Mouse (Mus musculus): ENCODE data around the gene Pcbp1. TPM values are rescaled to one million over a fixed set of nuclear protein-coding genes. Genes with fewer than 3 reads are reported as not detected.
"Not testable (repeated sequence)": the region's sequence is repeated elsewhere in the genome, so short reads cannot be mapped to it uniquely, and the experiment has no call there.

The Pcbp1 gene
- polyA plus RNA-seq (2015; fragmentation: Nextera tagmentation; extraction: Ambion mirVana) = 313 and 337 TPM in 2 replicates

DNA sequence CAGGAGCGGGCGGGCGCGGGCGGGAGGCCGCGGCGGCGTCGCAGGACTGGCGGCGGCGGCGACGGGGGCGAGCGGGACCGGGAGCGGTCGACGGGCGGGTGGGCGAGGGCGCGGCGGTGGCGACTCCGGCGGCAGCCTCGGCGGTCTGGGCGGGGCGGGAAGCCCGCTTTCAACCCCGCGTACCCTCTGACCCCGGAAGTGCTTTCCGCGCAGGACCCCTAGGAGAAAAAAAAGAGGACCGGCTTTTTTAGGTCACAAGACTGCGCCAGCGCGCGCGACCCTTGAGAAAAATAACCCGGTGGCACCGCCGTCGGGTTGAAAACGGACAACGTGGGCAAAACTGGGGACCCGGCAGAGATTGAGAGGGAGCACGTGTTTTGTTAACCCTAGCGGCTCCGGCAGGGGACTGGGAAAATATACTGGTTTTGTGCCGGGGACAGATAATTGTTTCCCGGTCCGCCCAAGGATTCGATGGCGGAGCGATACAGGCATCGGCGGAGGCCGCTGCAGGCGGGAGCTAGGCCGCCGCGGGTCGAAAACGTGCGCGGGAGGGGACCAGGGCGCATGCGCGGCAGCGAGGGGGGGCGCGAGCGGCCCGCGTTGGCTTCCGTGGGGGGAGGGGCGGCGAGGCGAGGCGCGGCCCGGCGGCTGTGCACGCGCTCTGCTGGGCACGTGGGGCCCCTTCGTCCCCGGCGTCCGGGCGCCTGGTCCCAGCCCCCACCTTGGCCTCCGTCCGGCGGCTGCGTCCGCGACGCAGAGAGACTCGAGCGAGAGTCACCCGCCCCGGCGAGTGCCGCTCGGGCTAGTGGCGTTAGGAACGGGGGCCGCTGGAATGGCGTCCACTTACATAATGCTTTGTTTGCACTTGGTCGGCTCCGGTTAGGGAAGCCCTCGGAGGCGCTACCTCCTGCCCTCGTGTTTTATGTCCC lies at the start of gene Pcbp1:
Gene Pcbp1 (minus strand): TSS at position 290 of the 929 bp plus-strand sequence.
- ATAC-seq (replicated peaks; ENCODE audit: insufficient number of reproducible peaks, insufficient read depth, low FRiP score, low read depth) = peak; percentile 89

DNA sequence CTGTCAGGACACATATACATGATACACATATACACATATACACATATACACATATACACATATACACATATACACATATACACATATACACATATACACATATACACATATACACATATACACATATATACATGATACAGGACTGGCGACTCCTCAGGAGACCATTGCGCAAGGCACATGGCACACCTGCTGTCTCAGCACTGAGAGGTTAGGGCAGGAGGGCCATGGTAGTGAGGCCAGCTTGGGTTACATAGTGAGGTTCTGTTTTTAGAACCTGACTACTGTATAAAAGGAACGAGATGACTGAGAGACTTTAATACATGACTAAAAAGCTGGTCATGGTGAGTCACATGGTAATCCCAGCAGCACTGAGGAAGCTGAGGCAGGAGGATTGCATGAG lies 48.4 kb upstream of the Pcbp1 start:
- Histone ChIP-seq H3K9me3 (replicated peaks) (no peaks in the 10 kb centered on the region), H3K9ac (no peak overlapping the region), H3K27ac (no peak overlapping the region), H3K4me2 (no peak overlapping the region), H3K4me3 (no peak overlapping the region), H3K27me3 (no peaks in the 10 kb centered on the region), H3K4me1 (replicated peaks) (peaks cover 27% of the 10 kb centered on the region), H3K36me3 (no peaks in the 10 kb centered on the region)
- no peak for ATAC-seq (replicated peaks; ENCODE audit: insufficient number of reproducible peaks, insufficient read depth, low FRiP score, low read depth)
- WGBS = 81% methylated on average over 3 of the region's 3 CpGs

More for the DNA sequence above, at the start of gene Pcbp1:
- H3K4me2 ChIP-seq = peak within 1 kb of the TSS; percentile 71
- peak within 1 kb of the TSS; percentile 97 for H3K9ac ChIP-seq
- no peaks in the 10 kb centered on the region for H3K9me3 ChIP-seq (replicated peaks)
- peaks cover 25% of the 10 kb centered on the region for H3K4me1 ChIP-seq (replicated peaks)
- under 1% methylated on average over 105 of the region's 120 CpGs for WGBS
- H3K36me3 ChIP-seq = 0 out of 2 replicates have a peak, but pooled peaks cover 4% of the 10 kb centered on the region
- H3K27me3 ChIP-seq = no peaks in the 10 kb centered on the region
- peak within 1 kb of the TSS; percentile 74 for H3K4me3 ChIP-seq
- H3K27ac ChIP-seq = peak within 1 kb of the TSS; percentile 99

DNA sequence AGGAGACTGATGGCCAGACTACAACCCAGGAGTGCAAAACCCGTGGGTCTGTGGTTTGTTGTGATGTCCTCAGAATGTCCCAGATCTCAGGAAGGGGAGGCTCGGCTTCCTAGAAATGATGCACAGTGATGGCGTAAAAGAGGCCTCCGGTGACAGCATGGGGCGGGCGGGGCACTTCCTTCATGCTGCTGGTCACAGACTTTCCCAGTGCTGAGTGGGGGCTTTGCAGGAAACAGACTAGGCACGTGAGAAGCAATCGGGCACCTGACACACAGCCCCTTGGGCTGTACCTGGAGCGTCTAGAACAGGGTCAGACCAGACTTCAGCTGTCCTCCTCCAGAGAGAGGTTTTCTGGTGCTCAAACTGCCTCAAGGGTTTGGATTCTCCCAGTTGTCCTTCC lies 44.7 kb upstream of the Pcbp1 start:
- Histone ChIP-seq H3K27me3 (no peaks in the 10 kb centered on the region), H3K4me1 (replicated peaks) (peaks cover 33% of the 10 kb centered on the region), H3K36me3 (no peaks in the 10 kb centered on the region; the same call in 1 of the 2 replicates), H3K27ac (peak overlapping the region; percentile 26; the same call in 1 of the 2 replicates), H3K9me3 (replicated peaks) (no peaks in the 10 kb centered on the region), H3K9ac (no peak overlapping the region), H3K4me3 (no peak overlapping the region), H3K4me2 (no peak overlapping the region)
- 37% methylated on average over 9 of the region's 9 CpGs for WGBS
- ATAC-seq (replicated peaks; ENCODE audit: insufficient number of reproducible peaks, insufficient read depth, low FRiP score, low read depth) = peak; percentile 70

DNA sequence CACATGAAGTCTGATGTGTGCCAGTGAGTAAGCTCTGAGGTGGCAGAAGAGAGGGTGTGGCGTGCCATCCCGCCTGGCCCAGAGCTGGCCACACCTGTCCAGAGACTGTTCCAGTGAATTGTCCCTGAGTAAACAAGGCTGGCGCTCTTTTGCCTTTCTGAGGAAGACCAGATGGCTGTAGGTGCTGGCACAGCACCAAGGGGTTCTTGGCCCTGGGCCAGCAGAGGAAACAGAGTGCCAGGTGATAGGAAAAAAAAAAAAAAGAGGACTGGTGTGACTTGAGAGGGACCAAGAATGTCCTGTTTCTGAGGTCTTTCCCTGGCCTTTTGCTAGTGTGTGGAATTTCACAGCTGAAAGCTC lies 43.3 kb upstream of the Pcbp1 start:
- ATAC-seq (replicated peaks; ENCODE audit: insufficient number of reproducible peaks, insufficient read depth, low FRiP score, low read depth) = no peak
- Histone ChIP-seq H3K36me3 (peaks cover 4% of the 10 kb centered on the region), H3K4me3 (no peak overlapping the region), H3K4me2 (no peak overlapping the region), H3K9me3 (replicated peaks) (no peaks in the 10 kb centered on the region), H3K27me3 (no peaks in the 10 kb centered on the region), H3K4me1 (replicated peaks) (peaks cover 33% of the 10 kb centered on the region), H3K9ac (no peak overlapping the region; the same call in 1 of the 2 replicates), H3K27ac (peak overlapping the region; percentile 56)
- 23% methylated on average over 3 of the region's 3 CpGs for WGBS

DNA sequence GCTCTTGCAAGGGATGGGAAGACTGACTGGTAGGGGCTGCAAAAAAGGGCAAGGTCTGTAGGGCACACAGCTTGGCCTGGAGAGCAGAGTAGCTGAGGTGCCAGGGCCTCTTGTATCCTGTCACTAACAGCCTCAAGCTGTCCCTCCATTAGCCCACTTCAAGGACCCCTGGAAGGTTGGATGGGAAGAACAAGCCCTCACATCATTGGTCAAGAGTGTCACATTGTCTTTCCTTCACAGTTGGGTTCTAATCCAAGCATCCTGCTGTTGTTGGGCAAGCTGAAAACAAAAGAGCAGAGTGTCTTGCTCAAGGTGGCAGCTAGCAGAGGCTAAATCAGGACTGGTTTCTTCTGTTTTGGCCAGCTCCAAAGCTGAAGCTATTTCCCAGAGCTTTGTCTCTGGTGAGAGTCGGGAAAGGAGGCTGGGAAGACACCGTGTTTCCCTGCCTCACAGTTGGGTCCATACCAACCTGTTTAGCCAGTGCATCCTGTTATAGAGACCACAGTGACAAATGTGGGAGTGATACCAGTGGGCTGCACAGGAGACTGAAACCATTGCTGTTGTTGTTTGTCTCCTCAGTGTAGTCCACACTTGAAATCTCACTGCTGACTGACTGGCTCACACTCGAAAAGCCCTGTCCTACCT lies 42.8 kb upstream of the Pcbp1 start:
- Histone ChIP-seq H3K36me3 (peaks cover 4% of the 10 kb centered on the region), H3K4me3 (no peak overlapping the region), H3K27ac (peak overlapping the region; percentile 56), H3K9ac (no peak overlapping the region; the same call in 1 of the 2 replicates), H3K4me2 (no peak overlapping the region), H3K27me3 (no peaks in the 10 kb centered on the region), H3K4me1 (replicated peaks) (peaks cover 33% of the 10 kb centered on the region), H3K9me3 (replicated peaks) (no peaks in the 10 kb centered on the region)
- WGBS = 44% methylated on average over 3 of the region's 3 CpGs
- ATAC-seq (replicated peaks; ENCODE audit: insufficient number of reproducible peaks, insufficient read depth, low FRiP score, low read depth) = no peak

DNA sequence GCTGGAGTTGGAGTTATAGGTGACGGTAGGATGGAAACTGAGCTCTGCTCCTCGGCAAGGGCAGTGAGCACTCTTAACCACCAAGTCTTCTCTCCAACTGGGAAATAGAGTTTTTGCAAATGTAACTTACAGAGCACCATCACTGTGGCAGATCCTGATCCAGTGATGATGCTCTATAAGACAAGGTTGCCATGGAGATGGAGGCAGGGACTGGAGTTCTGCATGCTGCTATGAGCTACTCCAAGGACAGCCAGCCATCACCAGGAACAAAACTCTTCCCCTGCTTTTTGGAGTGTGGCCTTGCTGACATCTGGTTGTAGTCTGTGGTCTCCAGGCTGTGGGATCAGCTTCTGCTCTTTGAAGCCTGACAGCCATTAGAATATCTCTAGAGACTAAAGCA lies 39.7 kb upstream of the Pcbp1 start:
- no peaks in the 10 kb centered on the region for H3K9me3 ChIP-seq (replicated peaks)
- no peak overlapping the region for H3K27ac ChIP-seq
- 98% methylated on average over 2 of the region's 2 CpGs for WGBS
- no peak overlapping the region for H3K4me3 ChIP-seq
- H3K27me3 ChIP-seq = no peaks in the 10 kb centered on the region
- no peak overlapping the region for H3K4me2 ChIP-seq
- peaks cover 24% of the 10 kb centered on the region for H3K4me1 ChIP-seq (replicated peaks)
- no peak for ATAC-seq (replicated peaks; ENCODE audit: insufficient number of reproducible peaks, insufficient read depth, low FRiP score, low read depth)
- H3K36me3 ChIP-seq = peaks cover 9% of the 10 kb centered on the region
- no peak overlapping the region for H3K9ac ChIP-seq

DNA sequence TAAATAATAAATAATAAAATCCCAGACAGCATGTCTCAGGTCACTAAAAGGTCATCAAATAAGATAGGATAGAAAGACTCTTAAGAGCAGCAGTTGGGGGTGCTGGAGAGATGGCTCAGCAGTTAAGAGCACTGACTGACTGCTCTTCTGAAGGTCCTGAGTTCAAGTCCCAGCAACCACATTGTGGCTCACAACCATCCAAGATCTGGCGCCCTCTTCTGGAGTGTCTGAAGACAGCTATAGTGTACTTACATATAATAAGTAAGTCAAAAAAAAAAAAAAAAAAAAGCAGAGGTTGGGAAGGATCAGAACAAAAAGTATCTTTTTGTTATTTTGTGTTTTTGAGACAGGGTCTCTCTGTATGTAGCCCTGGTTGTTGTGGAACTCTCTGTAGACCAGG lies 31.1 kb upstream of the Pcbp1 start:
- H3K27ac ChIP-seq; ATAC-seq (replicated peaks; ENCODE audit: insufficient number of reproducible peaks, insufficient read depth, low FRiP score, low read depth); H3K9ac ChIP-seq; H3K4me2 ChIP-seq; H3K27me3 ChIP-seq; H3K4me3 ChIP-seq; H3K4me1 ChIP-seq (replicated peaks); H3K9me3 ChIP-seq (replicated peaks): not testable (repeated sequence)
- WGBS = 81% methylated on average over 1 of the region's 1 CpGs
- peaks cover 20% of the 10 kb centered on the region for H3K36me3 ChIP-seq

DNA sequence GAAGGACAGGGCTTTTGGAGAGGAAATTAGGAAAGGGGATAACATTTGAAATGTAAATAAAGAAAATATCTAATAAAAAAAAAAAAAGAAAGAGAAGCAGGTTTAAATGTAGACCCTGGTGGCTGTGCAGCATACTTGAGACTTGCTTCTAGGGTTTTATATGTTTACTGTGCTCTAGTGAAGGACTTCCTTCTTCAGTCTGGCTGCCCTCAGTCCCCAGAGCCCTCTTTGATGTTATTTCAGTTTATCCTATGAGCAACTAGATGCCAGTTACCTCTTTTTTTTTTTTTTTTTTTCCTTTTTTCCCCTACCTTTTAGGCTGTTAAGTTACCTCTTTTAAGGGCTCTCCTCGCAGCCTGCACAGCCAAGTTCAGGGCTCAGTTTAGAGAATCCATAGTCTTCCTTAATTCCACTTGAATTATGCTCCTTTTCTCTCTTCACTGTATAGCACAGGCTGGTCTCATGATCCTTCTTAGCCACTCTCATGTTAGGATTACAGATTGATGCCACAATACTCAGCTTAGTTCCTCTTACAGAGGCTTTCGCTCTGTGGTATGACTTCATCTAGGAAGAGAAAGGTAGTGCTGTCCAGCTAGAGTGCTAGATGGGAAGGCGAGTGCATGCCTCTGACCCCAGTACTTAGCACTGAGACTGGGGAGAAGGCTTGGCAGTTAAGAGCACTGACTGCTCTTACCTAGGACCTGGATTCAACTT lies 30.4 kb upstream of the Pcbp1 start:
- WGBS = 91% methylated on average over 3 of the region's 3 CpGs
- Histone ChIP-seq H3K4me1 (replicated peaks) (no peaks in the 10 kb centered on the region), H3K36me3 (peaks cover 17% of the 10 kb centered on the region), H3K9ac (no peak overlapping the region), H3K27me3 (no peaks in the 10 kb centered on the region), H3K9me3 (replicated peaks) (no peaks in the 10 kb centered on the region), H3K4me2 (no peak overlapping the region), H3K4me3 (no peak overlapping the region), H3K27ac (no peak overlapping the region)
- ATAC-seq (replicated peaks; ENCODE audit: insufficient number of reproducible peaks, insufficient read depth, low FRiP score, low read depth) = no peak

DNA sequence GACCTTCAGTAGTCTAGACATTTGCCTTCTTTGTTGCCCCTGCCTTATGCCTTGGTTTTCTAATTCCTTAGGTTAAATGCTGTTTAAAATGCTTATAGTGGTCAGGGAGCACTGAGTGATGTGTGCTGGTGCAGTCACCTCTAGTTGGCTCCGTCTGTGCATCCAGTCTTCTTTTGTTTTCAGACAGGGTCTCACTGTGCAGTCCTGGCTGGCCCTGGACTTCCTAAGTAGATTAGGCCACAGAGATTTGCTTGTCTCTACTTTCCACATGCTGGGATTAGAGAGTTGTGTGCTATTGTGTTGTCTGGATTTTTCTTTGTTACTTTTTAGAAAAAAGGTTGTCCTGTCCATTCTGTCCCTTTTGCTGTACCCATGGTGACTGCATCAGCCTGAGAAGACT lies 24.5 kb upstream of the Pcbp1 start:
- WGBS = 63% methylated on average over 1 of the region's 1 CpGs
- ATAC-seq (replicated peaks; ENCODE audit: insufficient number of reproducible peaks, insufficient read depth, low FRiP score, low read depth) = no peak
- no peaks in the 10 kb centered on the region for H3K9me3 ChIP-seq (replicated peaks)
- H3K4me3 ChIP-seq = no peak overlapping the region
- H3K36me3 ChIP-seq = peaks cover 23% of the 10 kb centered on the region
- no peaks in the 10 kb centered on the region for H3K27me3 ChIP-seq
- no peak overlapping the region for H3K27ac ChIP-seq
- H3K9ac ChIP-seq = no peak overlapping the region
- H3K4me1 ChIP-seq (replicated peaks) = no peaks in the 10 kb centered on the region
- no peak overlapping the region for H3K4me2 ChIP-seq

DNA sequence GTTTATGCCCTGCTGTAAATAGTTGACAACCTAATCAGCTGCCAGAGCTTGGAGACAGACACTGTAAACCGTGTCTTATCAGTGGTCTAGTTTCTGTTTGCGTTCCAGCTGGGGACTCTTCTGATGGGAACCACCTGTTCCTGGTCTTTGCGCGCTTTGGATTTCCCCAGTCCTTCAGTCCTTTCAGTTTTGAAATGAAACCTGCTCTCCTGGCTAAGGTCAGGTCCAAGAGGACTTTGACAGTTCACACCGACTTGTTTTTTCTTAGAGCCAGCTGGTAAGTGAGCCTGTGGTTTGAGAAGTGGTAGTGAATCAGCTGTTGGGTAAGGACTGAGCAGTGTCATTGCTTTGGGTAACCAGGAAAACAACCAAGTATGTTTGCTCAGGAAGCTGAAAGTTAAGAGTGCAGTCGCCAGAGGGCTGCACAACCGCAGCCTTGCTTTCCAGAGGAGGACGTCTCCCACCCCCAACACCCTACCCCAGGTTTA lies 21.8 kb upstream of the Pcbp1 start:
- WGBS = 45% methylated on average over 8 of the region's 8 CpGs
- Histone ChIP-seq H3K9me3 (replicated peaks) (no peaks in the 10 kb centered on the region), H3K4me1 (replicated peaks) (no peaks in the 10 kb centered on the region), H3K36me3 (peaks cover 23% of the 10 kb centered on the region), H3K4me3 (no peak overlapping the region), H3K27me3 (no peaks in the 10 kb centered on the region), H3K4me2 (no peak overlapping the region), H3K9ac (no peak overlapping the region), H3K27ac (peak overlapping the region; percentile 38)
- no peak for ATAC-seq (replicated peaks; ENCODE audit: insufficient number of reproducible peaks, insufficient read depth, low FRiP score, low read depth)

DNA sequence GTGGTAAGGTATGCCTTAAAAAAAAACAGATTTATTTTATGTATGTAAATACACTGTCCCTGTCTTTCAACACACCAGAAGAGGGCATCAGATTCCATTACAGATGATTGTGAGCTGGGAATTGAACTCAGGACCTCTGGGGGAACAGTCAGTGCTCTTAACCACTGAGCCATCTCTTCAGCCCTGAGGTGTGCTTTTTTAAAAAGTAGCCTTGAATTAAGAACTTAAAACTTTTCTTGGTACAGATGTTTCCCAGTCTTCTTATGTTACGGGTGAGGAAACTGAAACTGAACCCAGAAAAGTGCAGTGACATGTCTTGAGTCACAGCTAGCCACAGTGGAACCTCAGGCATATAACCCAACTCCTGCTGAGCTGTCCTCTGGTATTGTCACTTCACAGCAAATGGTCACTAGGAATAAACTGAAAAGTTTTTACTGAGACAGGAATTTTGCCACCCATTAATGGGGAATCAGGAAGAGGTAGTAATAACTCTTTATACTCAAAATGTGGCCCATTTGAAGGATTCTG lies 21.2 kb upstream of the Pcbp1 start:
- H3K27me3 ChIP-seq = no peaks in the 10 kb centered on the region
- ATAC-seq (replicated peaks; ENCODE audit: insufficient number of reproducible peaks, insufficient read depth, low FRiP score, low read depth) = no peak
- WGBS = 94% methylated on average over 1 of the region's 1 CpGs
- H3K4me3 ChIP-seq = no peak overlapping the region
- H3K27ac ChIP-seq = 0 out of 2 replicates have a peak overlapping the region, but pooled peaks have one; percentile 38
- H3K9ac ChIP-seq = no peak overlapping the region
- H3K36me3 ChIP-seq = peaks cover 23% of the 10 kb centered on the region
- no peaks in the 10 kb centered on the region for H3K9me3 ChIP-seq (replicated peaks)
- no peak overlapping the region for H3K4me2 ChIP-seq
- H3K4me1 ChIP-seq (replicated peaks) = no peaks in the 10 kb centered on the region
